Mouse (Mus musculus): ENCODE data around the gene Rasgrp3.
"Not testable (repeated sequence)": the region's sequence is repeated elsewhere in the genome, so short reads cannot be mapped to it uniquely, and the experiment has no call there.

Gene Rasgrp3

GRCm38 (mm10) chr17:75435599-75435998 is at the start of gene Rasgrp3:
TSS of gene Rasgrp3 (plus strand) at chr17:75435896.
- peak; percentile 35 for DNase-seq

- no peak for DNase-seq
Measured at GRCm38 (mm10) chr17:75388402-75388801, 47.3 kb upstream of the Rasgrp3 start.

GRCm38 (mm10) chr17:75390142-75390541 is 45.6 kb upstream of the Rasgrp3 start:
- DNase-seq, result no peak

GRCm38 (mm10) chr17:75391429-75392192 is 44.1 kb upstream of the Rasgrp3 start:
- DNase-seq, result no peak

DNA sequence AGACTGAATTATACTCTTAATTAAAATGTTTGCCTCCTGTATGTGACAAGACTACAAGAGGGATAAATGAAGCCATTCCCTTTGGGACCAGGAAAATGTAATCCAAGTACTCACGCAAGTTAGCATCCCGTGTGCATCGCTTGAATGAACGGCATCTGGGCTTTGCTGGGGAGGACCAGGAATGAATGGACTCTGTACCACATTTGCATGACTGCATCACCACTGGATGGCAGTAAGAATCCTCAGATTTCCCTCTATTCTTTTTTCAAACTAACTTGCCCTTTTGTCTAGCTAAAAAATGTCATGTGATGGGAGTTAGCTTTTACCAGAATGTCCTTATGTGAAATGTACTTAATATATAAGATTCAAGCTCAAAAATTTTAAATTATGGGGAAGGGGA is 29.3 kb upstream of the Rasgrp3 start:
- no peak for DNase-seq

- DNase-seq, result no peak
Measured at GRCm38 (mm10) chr17:75416861-75417260, 18.8 kb upstream of the Rasgrp3 start.

DNA sequence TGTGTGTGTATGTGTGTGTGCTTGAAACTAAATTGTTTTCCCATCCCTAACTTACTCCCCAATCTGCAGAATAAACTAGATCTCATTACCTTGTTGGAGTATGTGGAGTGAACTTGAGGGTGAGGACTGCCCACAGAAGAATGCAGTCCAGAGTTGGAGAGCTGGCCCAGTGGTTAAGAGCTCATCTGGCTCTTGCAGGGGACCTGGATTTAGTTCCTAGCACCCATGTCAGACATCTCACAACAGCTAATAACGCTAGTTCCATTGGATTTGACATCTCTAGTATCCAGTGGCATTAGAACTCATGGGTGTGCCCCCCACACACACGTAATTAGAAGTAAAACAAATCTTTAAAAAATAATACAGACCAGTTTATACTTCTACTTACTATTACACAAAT is 1.5 kb upstream of the Rasgrp3 start:
- DNase-seq, result no peak

- no peak for DNase-seq
Measured at GRCm38 (mm10) chr17:75434871-75435270, 825 bp upstream of the Rasgrp3 start.

DNA sequence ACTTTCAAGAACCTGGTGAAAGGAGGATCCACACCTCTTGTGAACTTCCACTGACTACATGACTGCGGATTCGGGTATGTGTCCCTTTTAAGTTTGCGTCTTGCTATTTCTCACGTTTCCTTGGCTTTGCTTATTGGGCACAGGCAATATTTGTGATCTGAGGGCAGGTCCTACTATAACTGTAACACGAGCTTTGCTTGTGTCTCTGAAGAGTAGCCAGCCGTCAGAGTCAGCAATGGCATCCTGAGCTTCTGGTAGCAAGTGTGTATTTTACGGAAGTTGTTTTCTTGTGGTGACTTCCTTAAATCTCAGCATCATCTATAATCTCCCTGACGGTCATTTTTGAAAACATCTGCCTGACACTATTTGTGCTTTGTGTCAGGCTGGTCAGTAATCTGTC is 399 bp downstream of the Rasgrp3 start:
- DNase-seq, result no peak

GRCm38 (mm10) chr17:75436819-75437218 is 1.1 kb downstream of the Rasgrp3 start:
- no peak for DNase-seq

DNA sequence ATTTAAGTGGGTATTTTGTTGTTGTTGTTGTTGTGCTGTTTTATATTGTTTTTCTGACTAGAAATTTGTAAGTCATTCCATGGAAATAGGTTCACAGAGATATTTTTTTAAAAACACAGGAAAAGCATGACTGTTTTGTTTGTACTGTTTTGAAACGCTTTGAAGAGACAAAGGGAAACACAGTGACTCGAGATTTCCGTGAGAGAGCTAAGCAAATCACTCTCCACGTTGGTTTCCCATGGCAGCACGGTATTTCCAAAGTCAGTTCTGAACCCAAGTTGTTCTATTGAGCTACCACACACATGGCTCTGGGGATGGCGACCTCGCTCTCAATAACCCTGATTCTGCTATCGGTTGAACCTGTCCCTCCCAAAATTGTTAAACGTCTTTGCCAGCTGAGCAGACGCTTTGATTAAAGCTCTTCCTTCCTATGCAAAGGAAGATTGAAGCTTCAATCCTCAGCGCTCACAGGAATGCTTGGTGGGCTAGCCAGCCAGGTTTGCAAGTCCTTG is 1.6 kb downstream of the Rasgrp3 start:
- DNase-seq, result no peak

GRCm38 (mm10) chr17:75438162-75438561 is 2.5 kb downstream of the Rasgrp3 start:
- DNase-seq, result no peak

DNA sequence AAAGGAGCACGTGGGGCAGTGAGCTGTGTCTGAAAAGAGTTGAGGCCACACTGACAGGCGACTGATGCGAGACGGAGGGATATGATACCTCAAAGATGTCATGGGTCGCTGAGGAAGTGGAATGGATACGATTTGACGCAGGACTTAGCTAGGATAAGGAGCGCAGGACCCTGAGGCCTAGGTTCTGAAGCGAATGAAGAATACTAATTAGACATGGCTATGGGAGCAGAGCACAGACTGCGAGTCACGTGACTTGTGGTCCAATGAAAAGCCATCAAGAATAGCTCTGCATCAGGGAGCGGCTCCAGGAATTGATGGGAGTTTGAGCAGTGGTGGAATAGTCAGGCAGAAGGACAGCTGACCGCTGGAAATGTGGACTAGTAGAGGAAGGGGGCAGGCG is 3.4 kb downstream of the Rasgrp3 start:
- no peak for DNase-seq

DNA sequence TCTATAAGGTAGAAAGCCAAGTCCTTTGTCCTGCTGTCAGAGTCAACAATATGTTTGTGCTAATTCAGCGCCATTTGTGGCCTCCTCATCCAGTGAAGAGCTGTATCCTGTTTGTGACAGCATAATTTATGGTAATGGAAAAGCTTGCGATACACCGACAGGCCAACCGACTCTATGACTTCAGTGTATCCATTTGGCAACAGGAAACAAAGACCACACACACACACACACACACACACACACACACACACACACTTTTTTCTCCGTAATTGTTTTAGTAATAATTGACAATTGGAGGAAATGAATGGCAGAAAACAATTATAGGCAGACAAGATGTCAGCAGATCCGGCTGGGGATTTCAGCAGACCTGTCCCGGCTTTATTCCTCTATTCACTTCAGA is 4.9 kb downstream of the Rasgrp3 start:
- peak; percentile 31 for DNase-seq

- DNase-seq, result no peak
Measured at GRCm38 (mm10) chr17:75441260-75441830, 5.6 kb downstream of the Rasgrp3 start.

DNA sequence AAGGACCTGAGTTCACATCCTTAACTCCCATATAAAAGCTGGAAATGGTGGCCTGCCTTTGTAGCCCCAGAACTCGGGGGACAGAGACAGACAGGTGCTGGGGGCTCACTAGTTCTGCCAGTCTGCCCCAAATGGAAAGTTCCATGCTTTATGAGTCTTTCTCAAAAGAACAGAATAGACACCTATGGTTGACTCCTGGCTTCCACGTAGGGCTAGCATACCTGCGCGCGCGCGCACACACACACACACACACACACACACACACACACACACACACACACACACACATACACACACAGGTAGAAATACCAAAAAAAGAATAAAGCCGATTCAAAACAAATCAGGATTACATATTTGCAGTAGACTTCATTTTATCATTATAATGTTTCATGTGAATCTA is 6.7 kb downstream of the Rasgrp3 start:
- DNase-seq, result no peak

- DNase-seq, result no peak
Measured at GRCm38 (mm10) chr17:75443064-75443621, 7.4 kb downstream of the Rasgrp3 start.

GRCm38 (mm10) chr17:75448257-75448656 is 12.6 kb downstream of the Rasgrp3 start:
- no peak for DNase-seq

DNA sequence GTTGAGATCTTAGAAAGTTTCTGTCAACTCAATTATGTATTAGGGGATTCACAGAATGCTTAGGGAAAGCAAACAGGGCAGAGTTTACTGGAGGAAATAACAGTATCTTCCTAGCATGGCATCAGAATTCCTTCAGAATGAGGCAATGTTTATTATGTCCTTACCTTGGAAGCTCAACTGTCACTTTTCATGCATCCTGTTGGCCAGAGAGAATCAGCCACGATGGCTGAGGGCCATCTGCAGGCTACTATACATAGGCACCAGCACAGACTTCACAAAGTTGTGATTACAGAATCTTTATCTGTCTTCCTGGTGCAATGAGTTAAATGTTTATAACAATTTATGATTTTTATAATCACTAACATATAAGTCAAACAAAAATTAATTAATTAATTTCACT is 13.3 kb downstream of the Rasgrp3 start:
- no peak for DNase-seq

DNA sequence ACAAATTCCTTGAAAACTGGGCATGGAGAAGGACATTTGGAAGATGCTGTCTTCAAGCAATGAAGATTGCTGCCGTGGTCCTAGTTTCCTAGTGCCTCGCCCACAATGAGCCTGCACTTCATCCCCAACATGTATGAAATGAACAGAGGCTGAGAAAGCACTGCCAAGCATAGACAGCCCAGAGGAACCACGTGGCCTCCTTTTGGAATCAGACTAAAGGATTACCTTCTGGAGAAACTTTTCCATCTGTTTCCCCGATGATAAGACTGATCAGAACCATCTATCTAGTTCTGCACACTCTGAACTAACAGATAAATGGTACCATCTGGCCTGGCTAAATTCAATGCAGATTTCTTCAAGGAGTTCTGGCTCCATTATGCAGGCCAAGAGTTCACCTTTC is 16.6 kb downstream of the Rasgrp3 start:
- DNase-seq, result no peak

DNA sequence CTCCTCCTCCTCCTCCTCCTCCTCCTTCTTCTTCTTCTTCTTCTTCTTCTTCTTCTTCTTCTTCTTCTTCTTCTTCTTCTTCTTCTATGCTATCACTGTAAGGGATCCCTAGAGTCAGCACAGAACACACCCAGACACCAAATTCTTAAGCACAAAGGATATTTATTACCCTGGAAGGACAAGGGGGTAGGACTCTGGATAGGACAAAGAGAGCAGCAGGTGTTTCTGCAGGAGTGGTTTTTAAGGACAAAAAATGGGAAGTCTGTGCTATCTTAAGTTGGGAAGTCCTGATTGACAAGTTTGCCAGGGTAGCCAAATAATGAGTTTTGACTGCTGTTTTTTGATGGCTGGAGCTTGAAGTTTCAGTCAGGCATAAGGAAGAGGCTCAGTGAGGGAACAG is 17.9 kb downstream of the Rasgrp3 start:
- no peak for DNase-seq

GRCm38 (mm10) chr17:75456096-75456495 is 20.4 kb downstream of the Rasgrp3 start:
- DNase-seq, result not testable (repeated sequence)

GRCm38 (mm10) chr17:75460621-75461020 is 24.9 kb downstream of the Rasgrp3 start:
- no peak for DNase-seq

- DNase-seq, result no peak
Measured at GRCm38 (mm10) chr17:75461771-75462170, 26.1 kb downstream of the Rasgrp3 start.

Measured in kidney, adult 11 months (tissue).